Comparison of ENCODE assay signal across 8 mouse cellular contexts in genomic region chr8:87974122-87974758, GRCm38 (mm10). TPM values are rescaled to one million over a fixed set of nuclear protein-coding genes. Genes with fewer than 3 reads are reported as not detected.
DNase-seq lines count a peak whose midpoint lies in the region; ATAC-seq lines count a peak whose summit lies in the region.

No protein-coding gene starts in this region.

- peak overlapping the region; percentile 38 for H3K9ac ChIP-seq in lung, embryonic 15.5 days
- peak overlapping the region; percentile 43 for H3K9ac ChIP-seq in heart, embryonic 15.5 days
- H3K9ac ChIP-seq in limb, embryonic 11.5 days (ENCODE audit: low read length), result peak overlapping the region; percentile 24
- H3K9ac ChIP-seq in stomach, embryonic 15.5 days, result no peak overlapping the region

- no peaks in the 10 kb centered on the region for H3K9me3 ChIP-seq in lung, embryonic 15.5 days
- H3K9me3 ChIP-seq in heart, embryonic 15.5 days (replicated peaks), result no peaks in the 10 kb centered on the region
- no peaks in the 10 kb centered on the region for H3K9me3 ChIP-seq in limb, embryonic 11.5 days (ENCODE audit: control insufficient read depth, low read length)
- H3K9me3 ChIP-seq in stomach, embryonic 15.5 days, result no peaks in the 10 kb centered on the region

- no peaks in the 10 kb centered on the region for H3K27me3 ChIP-seq in lung, embryonic 15.5 days
- H3K27me3 ChIP-seq in heart, embryonic 15.5 days, result no peaks in the 10 kb centered on the region
- H3K27me3 ChIP-seq in limb, embryonic 11.5 days (ENCODE audit: control insufficient read depth, insufficient read depth, low read length), result no peaks in the 10 kb centered on the region
- H3K27me3 ChIP-seq in stomach, embryonic 15.5 days (replicated peaks), result no peaks in the 10 kb centered on the region

- WGBS in lung, embryonic 15.5 days, result 5% methylated on average over 21 of the region's 21 CpGs
- WGBS in heart, embryonic 15.5 days, result 9% methylated on average over 21 of the region's 21 CpGs
- 7% methylated on average over 21 of the region's 21 CpGs for WGBS in limb, embryonic 11.5 days
- 7% methylated on average over 21 of the region's 21 CpGs for WGBS in stomach, embryonic 15.5 days

- H3K4me2 ChIP-seq in lung, embryonic 15.5 days, result peak overlapping the region; percentile 60
- H3K4me2 ChIP-seq in heart, embryonic 15.5 days, result peak overlapping the region; percentile 81
- H3K4me2 ChIP-seq in limb, embryonic 11.5 days (ENCODE audit: low read depth, severe bottlenecking), result peak overlapping the region; percentile 60
- peak overlapping the region; percentile 61 for H3K4me2 ChIP-seq in stomach, embryonic 15.5 days

- H3K36me3 ChIP-seq in lung, embryonic 15.5 days, result no peaks in the 10 kb centered on the region
- no peaks in the 10 kb centered on the region for H3K36me3 ChIP-seq in heart, embryonic 15.5 days
- no peaks in the 10 kb centered on the region for H3K36me3 ChIP-seq in limb, embryonic 11.5 days (ENCODE audit: control insufficient read depth, insufficient read depth, low read length)
- H3K36me3 ChIP-seq in stomach, embryonic 15.5 days, result no peaks in the 10 kb centered on the region

- no peak for DNase-seq in lung, adult 18-20 months
- DNase-seq in limb, embryonic 11.5 days (ENCODE audit: low spot score), result no peak
- no peak for DNase-seq in right cerebral cortex, postnatal 4 days
- DNase-seq in yolk sac, embryonic 10.5 days (ENCODE audit: low spot score), result no peak
- DNase-seq in thymus, postnatal 0 days (ENCODE audit: low spot score), result no peak

- peak overlapping the region; percentile 21 for H3K4me3 ChIP-seq in lung, embryonic 15.5 days
- peak overlapping the region; percentile 45 for H3K4me3 ChIP-seq in heart, embryonic 15.5 days
- peak overlapping the region; percentile 11; the same call in 1 of the 2 replicates for H3K4me3 ChIP-seq in limb, embryonic 11.5 days (ENCODE audit: low read depth, low read length)
- peak overlapping the region; percentile 23 for H3K4me3 ChIP-seq in stomach, embryonic 15.5 days (replicated peaks)

- peak overlapping the region; percentile 88 for H3K27ac ChIP-seq in lung, embryonic 15.5 days
- no peak overlapping the region; the same call in 1 of the 2 replicates for H3K27ac ChIP-seq in heart, embryonic 15.5 days
- H3K27ac ChIP-seq in limb, embryonic 11.5 days (replicated peaks; ENCODE audit: low read depth, low read length), result peak overlapping the region; percentile 38
- peak overlapping the region; percentile 12; the same call in 1 of the 2 replicates for H3K27ac ChIP-seq in stomach, embryonic 15.5 days

- no peak for ATAC-seq in lung, embryonic 15.5 days (ENCODE audit: borderline replicate concordance, extremely low read depth, low FRiP score, low TSS enrichment)
- no peak for ATAC-seq in heart, embryonic 15.5 days (replicated peaks; ENCODE audit: insufficient number of reproducible peaks, insufficient read depth, low FRiP score, low read depth)
- peak; percentile 54; the same call in 1 of the 2 replicates for ATAC-seq in limb, embryonic 11.5 days (ENCODE audit: insufficient number of reproducible peaks, low FRiP score, low TSS enrichment, low read depth)
- ATAC-seq in stomach, embryonic 15.5 days (ENCODE audit: insufficient read depth, low FRiP score, low read depth), result no peak

- H3K4me1 ChIP-seq in lung, embryonic 15.5 days, result peaks cover 25% of the 10 kb centered on the region
- peaks cover 20% of the 10 kb centered on the region for H3K4me1 ChIP-seq in heart, embryonic 15.5 days (replicated peaks)
- H3K4me1 ChIP-seq in limb, embryonic 11.5 days (ENCODE audit: control insufficient read depth, insufficient read depth, low read length), result peaks cover 17% of the 10 kb centered on the region
- H3K4me1 ChIP-seq in stomach, embryonic 15.5 days, result peaks cover 19% of the 10 kb centered on the region

RNA-seq across cellular contexts. Expression of gene Zfp423, which starts 14.8 kb away (rescaled TPM):
- polyA plus RNA-seq in lung, embryonic 15.5 days (2015; fragmentation: Nextera tagmentation; extraction: Ambion mirVana), result 7.3 and 9.9 TPM in 2 replicates
- 3.6 and 6.6 TPM in 2 replicates for polyA plus RNA-seq in heart, embryonic 15.5 days (2015; fragmentation: Nextera tagmentation; extraction: Ambion mirVana)
- 39.2 and 41.1 TPM in 2 replicates for polyA plus RNA-seq in limb, embryonic 11.5 days (2014; fragmentation: Nextera tagmentation; extraction: Ambion mirVana)
- 9.3 and 9.6 TPM in 2 replicates for polyA plus RNA-seq in stomach, embryonic 15.5 days (2015; fragmentation: Nextera tagmentation; extraction: Ambion mirVana)
- polyA plus RNA-seq in thymus, postnatal 0 days (2015; fragmentation: Nextera tagmentation; extraction: Ambion mirVana), result 0.98 and 1.5 TPM in 2 replicates
